Mouse (Mus musculus): Measurements from ENCODE around the gene Pip5k1b. TPM values are rescaled to one million over a fixed set of nuclear protein-coding genes. Genes with fewer than 3 reads are reported as not detected.
A peak's percentile ranks its signal among the peaks of the same experiment; 100 is the strongest.

The Pip5k1b gene
- polyA plus RNA-seq, 1 experiment from 2014 or later, result 1.6 TPM

- Histone ChIP-seq H3K36me3 (ENCODE audit: poor library complexity, severe bottlenecking) (no peaks in the 10 kb centered on the region), H3K4me1 (peaks cover 27% of the 10 kb centered on the region), H3K27me3 (no peaks in the 10 kb centered on the region), H3K4me2 (peak within 1 kb of the TSS; percentile 89), H3K9ac (peak within 1 kb of the TSS; percentile 93), H3K27ac (peak within 1 kb of the TSS; percentile 95), H3K9me3 (replicated peaks) (no peaks in the 10 kb centered on the region), H3K4me3 (peak within 1 kb of the TSS; percentile 84)
- peak; percentile 98 for ATAC-seq
- under 1% methylated on average over 80 of the region's 92 CpGs for WGBS
Observed at GRCm38 (mm10) chr19:24476929-24477882, 78.5 kb downstream of the Pip5k1b start, which contains the start of gene Fam122a. TSS of gene Fam122a (minus strand) at chr19:24477356.

GRCm38 (mm10) chr19:24476461-24476860 lies 79.2 kb downstream of the Pip5k1b start:
- H3K9ac ChIP-seq, result peak overlapping the region; percentile 93
- no peaks in the 10 kb centered on the region for H3K9me3 ChIP-seq (replicated peaks)
- ATAC-seq, result no peak
- 2% methylated on average over 11 of the region's 11 CpGs for whole genome bisulfite sequencing
- H3K36me3 ChIP-seq (ENCODE audit: poor library complexity, severe bottlenecking), result no peaks in the 10 kb centered on the region
- peak overlapping the region; percentile 95; the same call in 1 of the 2 replicates for H3K27ac ChIP-seq
- H3K27me3 ChIP-seq, result no peaks in the 10 kb centered on the region
- H3K4me3 ChIP-seq, result peak overlapping the region; percentile 84
- peaks cover 27% of the 10 kb centered on the region for H3K4me1 ChIP-seq
- peak overlapping the region; percentile 89 for H3K4me2 ChIP-seq

GRCm38 (mm10) chr19:24475281-24475680 lies 80.4 kb downstream of the Pip5k1b start:
- H3K36me3 ChIP-seq (ENCODE audit: poor library complexity, severe bottlenecking), result no peaks in the 10 kb centered on the region
- H3K27me3 ChIP-seq, result no peaks in the 10 kb centered on the region
- ATAC-seq, result no peak
- H3K9ac ChIP-seq, result 0 out of 2 replicates have a peak overlapping the region, but pooled peaks have one; percentile 21
- peaks cover 27% of the 10 kb centered on the region for H3K4me1 ChIP-seq
- peak overlapping the region; percentile 34 for H3K4me2 ChIP-seq
- 84% methylated on average over 6 of the region's 6 CpGs for WGBS
- H3K4me3 ChIP-seq, result no peak overlapping the region; the same call in 1 of the 2 replicates
- H3K9me3 ChIP-seq (replicated peaks), result no peaks in the 10 kb centered on the region
- H3K27ac ChIP-seq, result no peak overlapping the region

- no peaks in the 10 kb centered on the region for H3K36me3 ChIP-seq (ENCODE audit: poor library complexity, severe bottlenecking)
- no peak overlapping the region for H3K9ac ChIP-seq
- no peak overlapping the region for H3K4me3 ChIP-seq
- H3K4me1 ChIP-seq, result peaks cover 17% of the 10 kb centered on the region
- ATAC-seq, result no peak
- no peaks in the 10 kb centered on the region for H3K27me3 ChIP-seq
- H3K4me2 ChIP-seq, result no peak overlapping the region
- H3K9me3 ChIP-seq (replicated peaks), result no peaks in the 10 kb centered on the region
- 94% methylated on average over 5 of the region's 5 CpGs for WGBS
- H3K27ac ChIP-seq, result no peak overlapping the region
Observed at GRCm38 (mm10) chr19:24472512-24472911, 83.2 kb downstream of the Pip5k1b start.

- Histone ChIP-seq H3K4me1 (peaks cover 16% of the 10 kb centered on the region), H3K27ac (no peak overlapping the region), H3K9me3 (replicated peaks) (no peaks in the 10 kb centered on the region), H3K36me3 (ENCODE audit: poor library complexity, severe bottlenecking) (no peaks in the 10 kb centered on the region), H3K27me3 (no peaks in the 10 kb centered on the region), H3K9ac (no peak overlapping the region), H3K4me3 (no peak overlapping the region), H3K4me2 (no peak overlapping the region)
- 91% methylated on average over 6 of the region's 6 CpGs for WGBS
- no peak for ATAC-seq
Observed at GRCm38 (mm10) chr19:24471538-24471937, 84.1 kb downstream of the Pip5k1b start.

- H3K27me3 ChIP-seq, result no peaks in the 10 kb centered on the region
- no peak for ATAC-seq
- WGBS, result 72% methylated on average over 4 of the region's 4 CpGs
- H3K4me2 ChIP-seq, result no peak overlapping the region
- no peaks in the 10 kb centered on the region for H3K36me3 ChIP-seq (ENCODE audit: poor library complexity, severe bottlenecking)
- H3K9me3 ChIP-seq (replicated peaks), result no peaks in the 10 kb centered on the region
- no peak overlapping the region for H3K27ac ChIP-seq
- H3K4me3 ChIP-seq, result no peak overlapping the region
- no peaks in the 10 kb centered on the region for H3K4me1 ChIP-seq
- no peak overlapping the region for H3K9ac ChIP-seq
Observed at GRCm38 (mm10) chr19:24469216-24469615, 86.5 kb downstream of the Pip5k1b start.

GRCm38 (mm10) chr19:24468616-24469015 lies 87.1 kb downstream of the Pip5k1b start:
- H3K36me3 ChIP-seq (ENCODE audit: poor library complexity, severe bottlenecking), result no peaks in the 10 kb centered on the region
- H3K4me2 ChIP-seq, result no peak overlapping the region
- no peak overlapping the region for H3K9ac ChIP-seq
- no peaks in the 10 kb centered on the region for H3K27me3 ChIP-seq
- no peaks in the 10 kb centered on the region for H3K9me3 ChIP-seq (replicated peaks)
- 57% methylated on average over 3 of the region's 3 CpGs for WGBS
- H3K4me1 ChIP-seq, result no peaks in the 10 kb centered on the region
- ATAC-seq, result no peak
- H3K4me3 ChIP-seq, result no peak overlapping the region
- no peak overlapping the region for H3K27ac ChIP-seq

- Histone ChIP-seq H3K27me3 (no peaks in the 10 kb centered on the region), H3K9ac (no peak overlapping the region), H3K4me2 (no peak overlapping the region), H3K4me1 (no peaks in the 10 kb centered on the region), H3K4me3 (no peak overlapping the region), H3K36me3 (ENCODE audit: poor library complexity, severe bottlenecking) (no peaks in the 10 kb centered on the region), H3K9me3 (replicated peaks) (no peaks in the 10 kb centered on the region), H3K27ac (no peak overlapping the region)
- 92% methylated on average over 3 of the region's 3 CpGs for WGBS
- ATAC-seq, result no peak
Observed at GRCm38 (mm10) chr19:24463011-24463410, 92.7 kb downstream of the Pip5k1b start.

GRCm38 (mm10) chr19:24456591-24457231 lies 99.0 kb downstream of the Pip5k1b start:
- no peaks in the 10 kb centered on the region for H3K27me3 ChIP-seq
- ATAC-seq, result no peak
- no peak overlapping the region for H3K9ac ChIP-seq
- H3K36me3 ChIP-seq (ENCODE audit: poor library complexity, severe bottlenecking), result no peaks in the 10 kb centered on the region
- WGBS, result 89% methylated on average over 6 of the region's 6 CpGs
- peaks cover 26% of the 10 kb centered on the region for H3K4me1 ChIP-seq
- no peaks in the 10 kb centered on the region for H3K9me3 ChIP-seq (replicated peaks)
- H3K4me3 ChIP-seq, result no peak overlapping the region
- no peak overlapping the region for H3K4me2 ChIP-seq
- H3K27ac ChIP-seq, result peak overlapping the region; percentile 6; the same call in 1 of the 2 replicates

GRCm38 (mm10) chr19:24455249-24455960 lies 100.3 kb downstream of the Pip5k1b start:
- no peak for ATAC-seq

GRCm38 (mm10) chr19:24454451-24454850 lies 101.2 kb downstream of the Pip5k1b start:
- Histone ChIP-seq H3K9me3 (replicated peaks) (no peaks in the 10 kb centered on the region), H3K4me1 (peaks cover 27% of the 10 kb centered on the region), H3K36me3 (ENCODE audit: poor library complexity, severe bottlenecking) (no peaks in the 10 kb centered on the region), H3K27me3 (no peaks in the 10 kb centered on the region), H3K4me3 (no peak overlapping the region), H3K27ac (no peak overlapping the region), H3K4me2 (no peak overlapping the region), H3K9ac (no peak overlapping the region)
- WGBS, result 90% methylated on average over 2 of the region's 2 CpGs
- no peak for ATAC-seq

More at GRCm38 (mm10) chr19:24455249-24455960, 100.3 kb downstream of the Pip5k1b start:
- WGBS, result 77% methylated on average over 6 of the region's 6 CpGs
- Histone ChIP-seq H3K9ac (no peak overlapping the region), H3K27me3 (no peaks in the 10 kb centered on the region), H3K4me1 (peaks cover 27% of the 10 kb centered on the region), H3K4me3 (no peak overlapping the region), H3K36me3 (ENCODE audit: poor library complexity, severe bottlenecking) (no peaks in the 10 kb centered on the region), H3K9me3 (replicated peaks) (no peaks in the 10 kb centered on the region), H3K4me2 (no peak overlapping the region), H3K27ac (no peak overlapping the region)

Data from forebrain, embryonic 13.5 days (tissue).